Mouse (Mus musculus) cerebellum, adult 11 months (tissue): ENCODE measurements around the gene Gm3250.
"Not testable (repeated sequence)": the region's sequence is repeated elsewhere in the genome, so short reads cannot be mapped to it uniquely, and the experiment has no call there.

Source experiments
- DNase-seq: peaks from one replicate; pipeline ENCODE4 v3.0.0; 2022

The Gm3250 gene

GRCm38 (mm10) chr10:77741924-77742688, 40.2 kb downstream of the Gm3250 start, which contains the start of gene Gm18596:
TSS of gene Gm18596 (minus strand) at chr10:77742638.
- DNase-seq, result not testable (repeated sequence)

GRCm38 (mm10) chr10:77738929-77739328, 43.4 kb downstream of the Gm3250 start:
- no peak for DNase-seq

GRCm38 (mm10) chr10:77735928-77736327, 46.4 kb downstream of the Gm3250 start:
- DNase-seq, result no peak
